Mouse (Mus musculus): ENCODE results near the gene Tspyl4. TPM values are rescaled to one million over a fixed set of nuclear protein-coding genes. Genes with fewer than 3 reads are reported as not detected.

Tspyl4 gene
- polyA plus RNA-seq, 1 experiment from 2014 or later = 18.5 TPM

DNA sequence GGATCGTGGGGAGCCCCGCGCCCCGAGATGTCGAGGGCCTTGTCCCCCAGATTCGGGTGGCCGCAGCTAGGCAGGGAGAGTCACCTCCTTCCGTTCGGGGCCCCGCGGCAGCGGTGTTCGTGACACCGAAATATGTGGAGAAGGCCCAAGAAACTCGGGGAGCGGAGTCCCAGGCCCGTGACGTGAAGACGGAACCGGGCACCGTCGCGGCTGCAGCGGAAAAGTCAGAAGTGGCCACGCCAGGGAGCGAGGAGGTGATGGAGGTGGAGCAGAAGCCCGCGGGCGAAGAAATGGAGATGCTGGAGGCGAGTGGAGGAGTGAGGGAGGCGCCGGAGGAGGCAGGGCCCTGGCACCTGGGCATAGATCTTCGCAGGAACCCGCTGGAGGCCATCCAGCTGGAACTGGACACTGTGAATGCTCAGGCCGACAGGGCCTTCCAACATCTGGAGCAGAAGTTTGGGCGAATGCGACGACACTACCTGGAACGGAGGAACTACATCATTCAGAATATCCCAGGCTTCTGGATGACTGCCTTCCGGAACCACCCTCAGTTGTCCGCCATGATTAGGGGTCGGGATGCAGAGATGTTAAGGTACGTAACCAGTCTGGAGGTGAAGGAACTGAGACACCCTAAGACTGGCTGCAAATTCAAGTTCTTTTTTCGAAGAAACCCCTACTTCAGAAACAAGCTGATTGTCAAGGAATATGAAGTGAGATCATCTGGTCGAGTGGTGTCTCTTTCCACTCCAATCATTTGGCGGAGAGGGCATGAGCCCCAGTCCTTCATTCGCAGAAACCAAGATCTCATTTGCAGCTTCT is 14.6 kb upstream of the Tspyl4 start:
- H3K4me1 ChIP-seq (replicated peaks) = peaks cover 22% of the 10 kb centered on the region
- peak overlapping the region; percentile 93 for H3K9ac ChIP-seq
- peak overlapping the region; percentile 86 for H3K4me3 ChIP-seq
- no peaks in the 10 kb centered on the region for H3K27me3 ChIP-seq
- no peaks in the 10 kb centered on the region for H3K36me3 ChIP-seq
- peak overlapping the region; percentile 80 for H3K4me2 ChIP-seq
- WGBS = 3% methylated on average over 46 of the region's 47 CpGs
- ATAC-seq (replicated peaks; ENCODE audit: insufficient number of reproducible peaks, insufficient read depth, low FRiP score, low read depth) = peak; percentile 51
- peak overlapping the region; percentile 85 for H3K27ac ChIP-seq
- no peaks in the 10 kb centered on the region for H3K9me3 ChIP-seq (replicated peaks)

DNA sequence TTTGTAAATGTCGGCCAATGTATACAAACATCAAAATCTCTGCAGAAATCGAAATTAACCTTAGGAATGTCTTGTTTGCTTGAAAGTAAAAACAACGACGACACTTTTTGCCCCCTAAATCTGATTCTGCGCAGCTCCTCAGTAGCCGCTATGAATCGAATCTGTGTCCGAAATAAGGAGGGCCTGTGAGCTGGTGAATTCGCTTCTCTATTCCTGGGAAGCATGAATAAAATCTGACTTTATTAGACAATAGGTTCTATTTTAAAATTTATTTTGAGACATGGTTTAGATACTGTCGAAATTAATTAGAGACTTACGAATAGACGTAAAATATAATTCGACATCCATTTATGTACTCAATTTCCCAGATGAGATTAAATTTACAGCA is 337 bp upstream of the Tspyl4 start:
- H3K9me3 ChIP-seq (replicated peaks) = no peaks in the 10 kb centered on the region
- H3K36me3 ChIP-seq = no peaks in the 10 kb centered on the region
- ATAC-seq (replicated peaks; ENCODE audit: insufficient number of reproducible peaks, insufficient read depth, low FRiP score, low read depth) = no peak
- H3K9ac ChIP-seq = peak overlapping the region; percentile 58
- peak overlapping the region; percentile 86 for H3K4me3 ChIP-seq
- peaks cover 38% of the 10 kb centered on the region for H3K4me1 ChIP-seq (replicated peaks)
- H3K4me2 ChIP-seq = peak overlapping the region; percentile 93
- no peak overlapping the region for H3K27ac ChIP-seq
- no peaks in the 10 kb centered on the region for H3K27me3 ChIP-seq
- 4% methylated on average over 13 of the region's 13 CpGs for WGBS

DNA sequence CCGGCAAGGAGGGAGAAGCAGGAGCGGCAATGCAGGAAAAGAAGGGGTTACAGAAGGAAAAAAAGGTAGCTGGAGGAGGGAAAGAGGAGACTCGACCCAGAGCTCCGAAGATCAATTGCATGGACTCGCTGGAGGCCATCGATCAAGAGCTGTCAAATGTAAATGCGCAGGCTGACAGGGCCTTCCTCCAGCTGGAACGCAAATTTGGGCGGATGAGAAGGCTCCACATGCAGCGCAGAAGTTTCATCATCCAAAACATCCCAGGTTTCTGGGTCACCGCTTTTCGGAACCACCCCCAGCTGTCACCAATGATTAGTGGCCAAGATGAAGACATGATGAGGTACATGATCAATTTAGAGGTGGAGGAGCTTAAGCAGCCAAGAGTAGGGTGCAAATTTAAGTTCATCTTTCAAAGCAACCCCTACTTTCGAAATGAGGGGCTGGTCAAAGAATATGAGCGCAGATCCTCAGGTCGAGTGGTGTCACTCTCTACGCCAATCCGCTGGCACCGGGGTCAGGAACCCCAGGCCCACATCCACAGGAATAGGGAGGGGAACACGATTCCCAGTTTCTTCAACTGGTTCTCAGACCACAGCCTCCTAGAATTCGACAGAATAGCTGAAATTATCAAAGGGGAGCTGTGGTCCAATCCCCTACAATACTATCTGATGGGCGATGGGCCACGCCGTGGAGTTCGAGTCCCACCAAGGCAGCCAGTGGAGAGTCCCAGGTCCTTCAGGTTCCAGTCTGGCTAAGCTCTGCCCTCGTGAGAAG is 925 bp downstream of the Tspyl4 start:
- Histone ChIP-seq H3K27me3 (no peaks in the 10 kb centered on the region), H3K27ac (peak overlapping the region; percentile 81)

DNA sequence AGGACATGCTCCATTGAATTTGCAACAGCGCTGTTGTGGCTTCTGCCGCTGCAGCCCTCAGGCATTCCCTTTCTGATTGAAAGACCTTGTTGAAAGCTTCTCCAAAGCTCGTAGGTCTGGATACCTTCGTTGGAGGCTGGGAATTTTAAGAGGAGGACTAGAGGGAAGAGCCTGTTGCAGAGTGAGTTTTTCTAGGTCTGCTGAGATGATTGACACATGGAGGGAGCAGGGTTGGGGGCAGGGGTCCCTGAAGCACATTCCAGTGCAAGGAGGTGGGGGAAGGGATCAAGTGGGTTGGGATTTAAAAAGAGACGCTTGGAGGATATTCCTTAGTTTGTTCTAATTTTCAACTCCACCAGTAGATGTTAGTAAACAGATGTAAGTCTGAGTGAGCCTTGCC is 3.1 kb downstream of the Tspyl4 start:
- ATAC-seq (replicated peaks; ENCODE audit: insufficient number of reproducible peaks, insufficient read depth, low FRiP score, low read depth) = no peak
- WGBS = 20% methylated on average over 5 of the region's 5 CpGs
- peak overlapping the region; percentile 86 for H3K4me3 ChIP-seq
- H3K4me1 ChIP-seq (replicated peaks) = peaks cover 43% of the 10 kb centered on the region
- H3K27me3 ChIP-seq = no peaks in the 10 kb centered on the region
- H3K4me2 ChIP-seq = peak overlapping the region; percentile 93
- H3K27ac ChIP-seq = peak overlapping the region; percentile 52
- H3K9me3 ChIP-seq (replicated peaks) = no peaks in the 10 kb centered on the region
- no peak overlapping the region for H3K9ac ChIP-seq
- no peaks in the 10 kb centered on the region for H3K36me3 ChIP-seq

More for the DNA sequence above, 925 bp downstream of the Tspyl4 start:
- H3K4me1 ChIP-seq (replicated peaks) = peaks cover 42% of the 10 kb centered on the region
- no peaks in the 10 kb centered on the region for H3K36me3 ChIP-seq
- H3K9me3 ChIP-seq (replicated peaks) = no peaks in the 10 kb centered on the region
- peak overlapping the region; percentile 86 for H3K4me3 ChIP-seq
- ATAC-seq (replicated peaks; ENCODE audit: insufficient number of reproducible peaks, insufficient read depth, low FRiP score, low read depth) = no peak
- H3K4me2 ChIP-seq = peak overlapping the region; percentile 93
- 44% methylated on average over 25 of the region's 25 CpGs for WGBS
- H3K9ac ChIP-seq = peak overlapping the region; percentile 72

DNA sequence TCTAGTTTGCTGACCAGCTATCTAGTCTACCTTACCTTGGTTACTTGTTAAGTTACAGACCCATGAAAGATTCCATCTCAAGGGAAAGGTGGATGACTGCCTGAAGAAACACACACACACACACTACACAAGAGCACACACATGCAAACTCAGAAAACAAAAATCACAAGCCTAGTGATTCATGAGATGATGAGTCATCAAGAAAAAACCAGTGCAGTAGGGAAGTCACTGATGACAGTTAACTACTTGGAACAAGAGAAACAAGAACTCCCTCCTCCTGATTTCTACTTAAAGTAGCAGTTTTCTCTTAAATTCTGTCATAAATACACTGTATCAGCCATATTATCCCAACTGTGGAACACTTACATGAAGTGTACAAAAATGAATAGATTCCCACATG is 9.8 kb downstream of the Tspyl4 start:
- no peaks in the 10 kb centered on the region for H3K9me3 ChIP-seq (replicated peaks)
- H3K27me3 ChIP-seq = no peaks in the 10 kb centered on the region
- ATAC-seq (replicated peaks; ENCODE audit: insufficient number of reproducible peaks, insufficient read depth, low FRiP score, low read depth) = no peak
- no peak overlapping the region for H3K4me2 ChIP-seq
- H3K4me3 ChIP-seq = no peak overlapping the region
- H3K27ac ChIP-seq = no peak overlapping the region
- no peaks in the 10 kb centered on the region for H3K36me3 ChIP-seq
- H3K4me1 ChIP-seq (replicated peaks) = peaks cover 9% of the 10 kb centered on the region; the same call in 1 of the 2 replicates
- H3K9ac ChIP-seq = no peak overlapping the region

DNA sequence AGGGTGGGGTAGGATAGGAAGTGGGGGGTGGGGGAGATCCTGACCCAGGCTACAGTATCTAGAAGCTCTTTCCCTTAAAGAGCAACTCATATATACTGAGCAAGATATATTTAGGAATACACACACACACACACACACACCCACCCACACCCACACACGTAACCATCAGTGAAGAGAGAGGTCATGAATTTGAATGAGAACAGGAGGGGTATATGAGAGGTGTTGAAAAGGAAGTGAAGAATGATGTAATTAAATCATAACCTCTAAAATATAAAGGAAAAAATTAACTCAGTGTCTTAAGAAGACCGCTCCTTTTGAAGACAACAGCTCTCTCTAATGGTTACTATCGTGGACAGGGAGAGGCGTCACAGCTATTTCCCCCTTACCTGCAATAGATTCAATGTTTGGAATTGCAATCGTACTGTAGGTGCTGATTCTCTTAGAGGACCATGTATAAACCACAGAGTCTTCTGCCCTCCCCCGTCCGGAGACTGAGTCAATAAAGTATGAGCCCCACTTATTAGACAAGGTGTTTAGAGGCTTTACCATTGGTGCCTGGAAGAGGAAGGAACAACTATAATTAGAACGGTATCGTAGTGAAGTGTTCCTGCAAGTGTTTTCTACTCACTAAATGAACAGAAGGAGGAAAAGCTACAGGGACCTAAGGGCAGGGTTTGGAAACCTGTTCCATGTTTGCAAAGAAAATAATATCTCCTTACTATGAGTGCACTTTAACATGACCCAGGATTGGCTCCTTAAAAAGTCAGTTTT is 12.9 kb downstream of the Tspyl4 start:
- no peak overlapping the region for H3K4me3 ChIP-seq
- no peaks in the 10 kb centered on the region for H3K27me3 ChIP-seq
- H3K4me2 ChIP-seq = peak overlapping the region; percentile 36; the same call in 1 of the 2 replicates
- no peak overlapping the region; the same call in 1 of the 2 replicates for H3K27ac ChIP-seq
- H3K4me1 ChIP-seq (replicated peaks) = peaks cover 4% of the 10 kb centered on the region; the same call in 1 of the 2 replicates
- no peak for ATAC-seq (replicated peaks; ENCODE audit: insufficient number of reproducible peaks, insufficient read depth, low FRiP score, low read depth)
- no peak overlapping the region for H3K9ac ChIP-seq
- no peaks in the 10 kb centered on the region for H3K9me3 ChIP-seq (replicated peaks)
- no peaks in the 10 kb centered on the region for H3K36me3 ChIP-seq
- 60% methylated on average over 9 of the region's 9 CpGs for WGBS

DNA sequence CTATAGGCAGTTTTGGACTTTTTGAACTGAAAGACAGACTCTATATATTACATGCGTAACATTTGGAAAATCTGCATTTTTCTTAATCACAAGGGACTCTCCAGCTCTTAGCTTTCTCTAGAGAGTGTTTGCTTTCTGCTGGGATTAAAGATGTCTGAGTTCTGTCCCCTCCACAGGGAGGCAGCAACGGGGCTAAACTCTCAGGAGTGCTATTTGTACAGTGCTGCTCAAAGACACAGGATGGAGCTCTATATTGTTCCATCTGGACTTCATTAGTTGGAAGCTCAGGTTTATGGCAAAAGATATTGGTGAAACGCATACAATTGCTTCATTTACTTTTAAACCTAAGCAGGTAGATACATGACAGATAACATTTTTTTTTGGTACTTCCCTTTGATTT is 15.3 kb downstream of the Tspyl4 start:
- WGBS = 64% methylated on average over 3 of the region's 3 CpGs
- no peak overlapping the region for H3K27ac ChIP-seq
- no peaks in the 10 kb centered on the region for H3K36me3 ChIP-seq
- ATAC-seq (replicated peaks; ENCODE audit: insufficient number of reproducible peaks, insufficient read depth, low FRiP score, low read depth) = no peak
- no peak overlapping the region for H3K4me2 ChIP-seq
- H3K27me3 ChIP-seq = no peaks in the 10 kb centered on the region
- H3K4me1 ChIP-seq (replicated peaks) = peaks cover 9% of the 10 kb centered on the region
- no peak overlapping the region for H3K4me3 ChIP-seq
- no peaks in the 10 kb centered on the region for H3K9me3 ChIP-seq (replicated peaks)
- H3K9ac ChIP-seq = no peak overlapping the region

DNA sequence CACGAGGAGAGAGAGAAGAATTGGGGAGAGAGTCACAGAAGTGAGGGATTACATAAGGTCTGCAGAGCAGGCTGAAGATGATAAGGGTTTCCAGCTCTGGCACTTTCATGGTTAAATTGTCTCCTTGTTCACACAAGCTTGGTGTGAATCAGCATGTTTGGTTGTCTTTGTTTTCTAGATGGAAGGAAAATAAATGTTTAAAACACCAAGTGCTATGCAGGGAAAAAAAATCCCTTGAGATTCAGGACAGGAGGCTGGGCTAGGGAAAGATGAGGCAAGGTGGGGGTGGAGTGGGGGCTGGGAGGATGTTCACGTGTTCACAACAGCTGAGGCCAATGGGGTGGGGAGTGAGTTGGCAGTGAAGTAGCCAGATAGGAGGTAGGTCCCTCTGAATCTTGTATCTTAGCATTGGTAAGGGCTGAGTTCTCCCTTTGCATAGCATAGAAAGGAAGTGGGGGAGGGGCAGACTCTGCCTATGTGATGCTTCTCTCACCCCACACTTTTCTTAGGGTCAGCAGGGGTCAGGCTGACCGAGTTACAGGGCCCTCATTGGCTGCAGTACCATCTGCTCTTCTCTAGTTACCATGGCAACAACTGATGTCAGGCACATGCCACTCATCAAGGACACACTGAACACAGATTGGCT is 19.5 kb downstream of the Tspyl4 start:
- no peak; the same call in 1 of the 2 replicates for ATAC-seq (replicated peaks; ENCODE audit: insufficient number of reproducible peaks, insufficient read depth, low FRiP score, low read depth)
- Histone ChIP-seq H3K27me3 (no peaks in the 10 kb centered on the region), H3K4me3 (no peak overlapping the region), H3K9me3 (replicated peaks) (no peaks in the 10 kb centered on the region), H3K4me2 (no peak overlapping the region), H3K4me1 (replicated peaks) (peaks cover 5% of the 10 kb centered on the region; the same call in 1 of the 2 replicates), H3K9ac (no peak overlapping the region), H3K27ac (no peak overlapping the region), H3K36me3 (no peaks in the 10 kb centered on the region)
- WGBS = 11% methylated on average over 3 of the region's 3 CpGs

DNA sequence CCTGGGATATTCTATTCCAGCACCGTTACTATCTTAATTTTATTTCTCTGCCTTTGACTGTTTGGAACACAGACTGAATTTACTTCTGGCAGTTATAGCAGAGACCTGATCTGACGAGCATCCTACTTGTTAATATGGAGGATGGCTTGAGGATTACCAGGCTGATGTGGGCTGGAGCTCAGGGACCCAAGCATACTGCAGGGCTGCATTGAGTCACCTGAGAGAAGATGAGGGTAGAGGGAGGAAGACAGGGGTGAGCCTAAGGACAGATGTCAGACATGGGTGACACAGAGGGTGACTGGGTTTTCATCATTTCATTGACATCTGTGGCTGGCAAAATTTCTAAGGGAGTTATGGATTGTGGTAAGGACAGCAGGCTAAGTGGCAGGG is 20.0 kb downstream of the Tspyl4 start:
- Histone ChIP-seq H3K9me3 (replicated peaks) (no peaks in the 10 kb centered on the region), H3K4me2 (no peak overlapping the region), H3K27ac (no peak overlapping the region), H3K9ac (no peak overlapping the region), H3K36me3 (no peaks in the 10 kb centered on the region), H3K27me3 (no peaks in the 10 kb centered on the region), H3K4me3 (no peak overlapping the region), H3K4me1 (replicated peaks) (peaks cover 5% of the 10 kb centered on the region; the same call in 1 of the 2 replicates)
- ATAC-seq (replicated peaks; ENCODE audit: insufficient number of reproducible peaks, insufficient read depth, low FRiP score, low read depth) = no peak
- 46% methylated on average over 2 of the region's 2 CpGs for WGBS

DNA sequence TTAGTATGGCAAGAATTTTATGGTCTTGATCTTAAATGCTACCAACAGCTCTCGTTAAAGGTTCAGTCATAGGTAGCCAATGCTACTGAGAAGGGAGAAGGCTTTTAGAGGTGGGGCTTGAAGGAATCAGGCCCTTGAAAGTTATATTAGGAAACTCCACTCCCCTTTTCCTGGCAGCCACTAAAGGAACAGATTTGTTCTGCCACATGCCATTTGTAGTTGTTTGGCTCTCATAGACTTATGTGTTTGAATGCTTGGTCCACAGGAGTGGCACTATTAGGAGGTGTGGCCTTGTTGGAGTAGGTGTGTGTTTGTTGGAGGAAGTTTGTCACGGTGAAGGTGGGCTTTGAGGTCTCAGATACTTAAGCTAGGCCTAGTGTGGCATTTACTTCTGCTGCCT is 23.6 kb downstream of the Tspyl4 start:
- 43% methylated on average over 2 of the region's 2 CpGs for WGBS

More for the DNA sequence above, 23.6 kb downstream of the Tspyl4 start:
- Histone ChIP-seq H3K27me3 (no peaks in the 10 kb centered on the region), H3K4me2 (no peak overlapping the region), H3K27ac (peak overlapping the region; percentile 27; the same call in 1 of the 2 replicates), H3K36me3 (no peaks in the 10 kb centered on the region), H3K4me3 (no peak overlapping the region), H3K9me3 (replicated peaks) (no peaks in the 10 kb centered on the region), H3K9ac (no peak overlapping the region), H3K4me1 (replicated peaks) (peaks cover 5% of the 10 kb centered on the region; the same call in 1 of the 2 replicates)
- no peak for ATAC-seq (replicated peaks; ENCODE audit: insufficient number of reproducible peaks, insufficient read depth, low FRiP score, low read depth)
